ENCODE assay signal across 10 mouse cellular contexts in the genomic region with DNA sequence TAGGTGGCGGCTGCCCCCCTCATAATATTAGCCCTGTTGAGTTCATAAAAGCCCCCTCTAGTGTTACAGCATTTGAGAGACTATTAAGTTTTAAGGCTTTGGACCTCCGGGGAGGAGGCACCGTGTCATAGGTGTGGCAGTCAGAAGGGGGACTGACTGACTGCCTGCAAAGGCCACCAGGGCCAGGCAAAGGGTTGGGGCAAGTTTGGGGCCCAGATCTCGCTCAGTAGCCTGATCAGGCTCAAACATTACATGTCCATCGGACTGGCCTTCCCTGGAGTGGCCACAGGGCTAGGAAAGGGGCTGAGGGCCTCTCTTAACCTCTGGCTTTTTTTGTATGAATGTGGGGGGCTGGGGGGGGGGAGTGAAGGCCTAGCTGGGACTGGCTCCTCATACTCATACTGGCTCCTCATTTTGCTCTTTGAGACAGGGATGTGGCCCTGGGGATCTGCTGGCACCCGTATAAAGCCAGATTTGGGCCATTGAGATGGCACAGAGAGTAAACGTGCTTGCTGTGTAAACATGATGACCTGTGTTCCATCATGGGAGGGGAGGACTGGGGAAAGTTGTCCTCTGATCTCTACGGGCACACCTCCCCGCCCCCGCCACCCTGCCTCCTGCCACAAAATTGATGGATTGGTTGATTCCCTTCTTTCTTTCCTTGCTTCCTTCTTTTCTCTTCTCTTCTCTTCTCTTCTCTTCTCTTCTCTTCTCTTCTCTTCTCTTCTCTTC. TPM values are rescaled to one million over a fixed set of nuclear protein-coding genes. Genes with fewer than 3 reads are reported as not detected.
A peak's percentile ranks its signal among the peaks of the same experiment; 100 is the strongest.
DNase-seq lines count a peak whose midpoint lies in the region; ATAC-seq and TF ChIP-seq lines count a peak whose summit lies in the region.
"Had no signal": no experiment of that assay in that cellular context is flagged by ENCODE, and none has a peak within 500 bp of the region (broad histone marks: within the 10 kb centered on the region; RNA-seq: fewer than 3 reads in every experiment).

No protein-coding gene starts in this region.

- H3K9ac ChIP-seq in lung, embryonic 14.5 days = no peak overlapping the region
- 0 out of 2 replicates have a peak overlapping the region, but pooled peaks have one; percentile 15 for H3K9ac ChIP-seq in embryonic facial prominence, embryonic 12.5 days
- no peak overlapping the region for H3K9ac ChIP-seq in hindbrain, embryonic 14.5 days
- H3K9ac ChIP-seq in liver, embryonic 15.5 days = no peak overlapping the region; the same call in 1 of the 2 replicates

- H3K4me3 ChIP-seq in lung, embryonic 14.5 days (ENCODE audit: low read depth, low read length) = no peak overlapping the region
- H3K4me3 ChIP-seq in embryonic facial prominence, embryonic 12.5 days = no peak overlapping the region
- no peak overlapping the region for H3K4me3 ChIP-seq in hindbrain, embryonic 14.5 days (replicated peaks; ENCODE audit: low read length)
- no peak overlapping the region for H3K4me3 ChIP-seq in liver, embryonic 15.5 days (replicated peaks)

- H3K27ac ChIP-seq in lung, embryonic 14.5 days (ENCODE audit: low read depth) = peak overlapping the region; percentile 15; the same call in 1 of the 2 replicates
- peak overlapping the region; percentile 94 for H3K27ac ChIP-seq in embryonic facial prominence, embryonic 12.5 days
- no peak overlapping the region for H3K27ac ChIP-seq in hindbrain, embryonic 14.5 days
- H3K27ac ChIP-seq in liver, embryonic 15.5 days (replicated peaks) = peak overlapping the region; percentile 35

- H3K36me3 ChIP-seq in lung, embryonic 14.5 days (ENCODE audit: insufficient read depth) = no peaks in the 10 kb centered on the region
- no peaks in the 10 kb centered on the region for H3K36me3 ChIP-seq in embryonic facial prominence, embryonic 12.5 days
- no peaks in the 10 kb centered on the region for H3K36me3 ChIP-seq in hindbrain, embryonic 14.5 days (replicated peaks; ENCODE audit: control insufficient read depth, insufficient read depth)
- H3K36me3 ChIP-seq in liver, embryonic 15.5 days (replicated peaks) = no peaks in the 10 kb centered on the region

- no peaks in the 10 kb centered on the region for H3K27me3 ChIP-seq in lung, embryonic 14.5 days (ENCODE audit: insufficient read depth, low read length)
- H3K27me3 ChIP-seq in embryonic facial prominence, embryonic 12.5 days = no peaks in the 10 kb centered on the region
- no peaks in the 10 kb centered on the region for H3K27me3 ChIP-seq in hindbrain, embryonic 14.5 days (ENCODE audit: control insufficient read depth, insufficient read depth, low read length)
- H3K27me3 ChIP-seq in liver, embryonic 15.5 days = no peaks in the 10 kb centered on the region

- no peak overlapping the region for H3K4me2 ChIP-seq in lung, embryonic 14.5 days
- H3K4me2 ChIP-seq in embryonic facial prominence, embryonic 12.5 days (replicated peaks) = no peak overlapping the region
- H3K4me2 ChIP-seq in hindbrain, embryonic 14.5 days (replicated peaks) = no peak overlapping the region
- no peak overlapping the region; the same call in 1 of the 2 replicates for H3K4me2 ChIP-seq in liver, embryonic 15.5 days

- 42% methylated on average over 10 of the region's 10 CpGs for WGBS in lung, embryonic 14.5 days
- 42% methylated on average over 10 of the region's 10 CpGs for WGBS in embryonic facial prominence, embryonic 12.5 days
- 32% methylated on average over 10 of the region's 10 CpGs for WGBS in hindbrain, embryonic 14.5 days
- 34% methylated on average over 10 of the region's 10 CpGs for WGBS in liver, embryonic 15.5 days (ENCODE audit: insufficient replicate concordance)

- no peaks in the 10 kb centered on the region for H3K9me3 ChIP-seq in lung, embryonic 14.5 days (ENCODE audit: low read depth, low read length)
- no peaks in the 10 kb centered on the region for H3K9me3 ChIP-seq in embryonic facial prominence, embryonic 12.5 days
- H3K9me3 ChIP-seq in hindbrain, embryonic 14.5 days (ENCODE audit: control insufficient read depth, low read length) = no peaks in the 10 kb centered on the region
- no peaks in the 10 kb centered on the region for H3K9me3 ChIP-seq in liver, embryonic 15.5 days (replicated peaks)

- TF ChIP-seq CTCF in lung, embryonic 14.5 days (IDR thresholded peaks at IDR 0.05; ENCODE audit: low read depth) = no peak

- no peak for DNase-seq in lung, embryonic 14.5 days
- DNase-seq in lung, postnatal 14 days = no peak
- no peak for DNase-seq in hindbrain, embryonic 14.5 days (ENCODE audit: low spot score)
- DNase-seq in left cerebral cortex, adult 9 months (ENCODE audit: low spot score in 2 of 2) = no peak
- DNase-seq in right cerebral cortex, postnatal 4 days = no peak
- DNase-seq in left cerebral cortex, adult 8-10 months (ENCODE audit: low spot score in 2 of 2) = no peak

- peaks cover 22% of the 10 kb centered on the region for H3K4me1 ChIP-seq in lung, embryonic 14.5 days (ENCODE audit: insufficient read depth)
- H3K4me1 ChIP-seq in embryonic facial prominence, embryonic 12.5 days = peaks cover 43% of the 10 kb centered on the region
- H3K4me1 ChIP-seq in hindbrain, embryonic 14.5 days (replicated peaks; ENCODE audit: control insufficient read depth, insufficient read depth, low read length) = peaks cover 8% of the 10 kb centered on the region
- peaks cover 20% of the 10 kb centered on the region for H3K4me1 ChIP-seq in liver, embryonic 15.5 days (replicated peaks)

- ATAC-seq in lung, embryonic 14.5 days (ENCODE audit: insufficient read depth) = no peak
- ATAC-seq in embryonic facial prominence, embryonic 12.5 days (ENCODE audit: insufficient number of reproducible peaks, insufficient read depth, low FRiP score, low TSS enrichment) = no peak
- 0 out of 2 replicates have a peak, but pooled peaks have one; percentile 21 for ATAC-seq in hindbrain, embryonic 14.5 days (ENCODE audit: low FRiP score)
- ATAC-seq in liver, embryonic 15.5 days (ENCODE audit: insufficient read depth) = peak; percentile 45; the same call in 1 of the 2 replicates

RNA-seq across cellular contexts. Expression of gene 1700122O11Rik, which starts 47.5 kb away (rescaled TPM):
- not detected in 2 replicates for polyA plus RNA-seq in lung, embryonic 14.5 days (2014; fragmentation: Nextera tagmentation; extraction: Ambion mirVana)
- not detected in 2 replicates for polyA plus RNA-seq in embryonic facial prominence, embryonic 12.5 days (2016; fragmentation: Nextera tagmentation; extraction: Ambion mirVana)
- not detected in 2 replicates for polyA plus RNA-seq in hindbrain, embryonic 14.5 days (2014; fragmentation: Nextera tagmentation; extraction: Ambion mirVana)
- not detected in 2 replicates for polyA plus RNA-seq in liver, embryonic 15.5 days (2015; fragmentation: Nextera tagmentation; extraction: Ambion mirVana)
- total RNA-seq in left cerebral cortex, adult 8-10 months (2022) = not detected
- total RNA-seq: gastrocnemius, postnatal 4 days; layer of hippocampus, postnatal 10 days had no signal

Comparison
In these comparisons a context has a peak if more than half of its experiments do, and no peak if none do; other contexts are left out.
1. ATAC-seq: peak in hindbrain, embryonic 14.5 days (single experiment) and liver, embryonic 15.5 days (single experiment); none in lung, embryonic 14.5 days (single experiment) and embryonic facial prominence, embryonic 12.5 days (single experiment).